Mouse (Mus musculus) cerebellum, adult 2 months (tissue): ENCODE measurements around the gene Mre11a. TPM values are rescaled to one million over a fixed set of nuclear protein-coding genes. Genes with fewer than 3 reads are reported as not detected.

Experiments used
- DNase-seq, 2 experiments: peaks; one replicate each; pipeline ENCODE4 v3.0.0; 2021
- H3K27ac ChIP-seq: fragments of 200-500 bp; 2 replicates; pipeline ENCODE4 v1.5.1; 2012; ENCODE audit warnings: low read length, control low read depth, inconsistent platforms; ENCODE audit not compliant: insufficient read depth
- H3K27me3 ChIP-seq: fragments of 200-500 bp; 2 replicates; pipeline ENCODE4 v1.6.1; 2012; ENCODE audit warnings: inconsistent platforms, mild to moderate bottlenecking, low read length, moderate library complexity; ENCODE audit not compliant: control insufficient read depth, insufficient read depth
- H3K4me1 ChIP-seq: fragments of 200-500 bp; 2 replicates; pipeline ENCODE4 v1.6.1; 2011; ENCODE audit warnings: low read length; ENCODE audit not compliant: control insufficient read depth, insufficient read depth
- H3K4me3 ChIP-seq: fragments of 200-500 bp; replicated peaks from 2 replicates; pipeline ENCODE3; 2011; ENCODE audit warnings: mild to moderate bottlenecking, low read depth, low read length, control low read depth; ENCODE audit not compliant: insufficient read depth
- CTCF ChIP-seq: fragments of 200-500 bp; IDR thresholded peaks from 2 replicates; pipeline ENCODE4 v1.5.1; 2011; ENCODE audit warnings: low read depth, mild to moderate bottlenecking, control low read depth, low read length, moderate library complexity, borderline replicate concordance; ENCODE audit not compliant: insufficient read depth
- POLR2A ChIP-seq: fragments of 200-500 bp; IDR thresholded peaks from 2 replicates; pipeline ENCODE4 v1.6.1; 2011; ENCODE audit warnings: low read length, control low read depth, borderline replicate concordance; ENCODE audit not compliant: insufficient read depth
- WGBS: fragments of 180-500 bp; shearing (Covaris S2); methylation state at CpG from one replicate; pipeline ENCODE4 v1.1.7; 2018; 5-methylcytosine and 5-hydroxymethylcytosine counted together
- polyA plus RNA-seq: library from polyadenylated mRNA; depleted of rRNA; stranded (reverse); fragments of >200 nt; gene quantifications from 2 replicates; pipeline ENCODE4 v1.2.3, GENCODE M21; 2012

Mre11a gene
- polyA plus RNA-seq, 1 experiment: 7.5 TPM

DNA sequence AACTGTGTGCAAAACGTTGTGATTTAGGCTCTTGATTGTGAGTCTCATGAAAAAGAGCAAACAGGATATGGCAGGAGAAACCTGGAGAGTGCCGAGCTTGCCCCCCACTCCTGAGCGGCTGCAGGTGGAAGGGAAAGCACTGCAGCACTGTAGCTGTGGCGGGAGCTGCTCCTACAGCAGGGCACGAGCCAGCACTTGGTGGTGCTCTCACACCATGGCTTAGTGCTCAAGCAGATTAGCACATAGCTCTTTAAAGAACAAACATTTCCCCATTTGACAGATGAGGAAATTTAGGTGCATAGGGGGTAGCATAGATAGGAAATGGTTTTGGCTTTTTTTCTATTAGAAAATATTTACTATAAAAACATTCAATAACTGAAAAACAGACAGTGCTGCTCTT, 47.6 kb downstream of the Mre11a start:
- no peaks in the 10 kb centered on the region for H3K4me1 ChIP-seq
- H3K27me3 ChIP-seq: no peaks in the 10 kb centered on the region
- WGBS: 82% methylated on average over 5 of the region's 5 CpGs
- no peak for DNase-seq
- no peak overlapping the region for H3K27ac ChIP-seq
- H3K4me3 ChIP-seq: no peak overlapping the region
- TF ChIP-seq POLR2A: no peak
- TF ChIP-seq CTCF: no peak

DNA sequence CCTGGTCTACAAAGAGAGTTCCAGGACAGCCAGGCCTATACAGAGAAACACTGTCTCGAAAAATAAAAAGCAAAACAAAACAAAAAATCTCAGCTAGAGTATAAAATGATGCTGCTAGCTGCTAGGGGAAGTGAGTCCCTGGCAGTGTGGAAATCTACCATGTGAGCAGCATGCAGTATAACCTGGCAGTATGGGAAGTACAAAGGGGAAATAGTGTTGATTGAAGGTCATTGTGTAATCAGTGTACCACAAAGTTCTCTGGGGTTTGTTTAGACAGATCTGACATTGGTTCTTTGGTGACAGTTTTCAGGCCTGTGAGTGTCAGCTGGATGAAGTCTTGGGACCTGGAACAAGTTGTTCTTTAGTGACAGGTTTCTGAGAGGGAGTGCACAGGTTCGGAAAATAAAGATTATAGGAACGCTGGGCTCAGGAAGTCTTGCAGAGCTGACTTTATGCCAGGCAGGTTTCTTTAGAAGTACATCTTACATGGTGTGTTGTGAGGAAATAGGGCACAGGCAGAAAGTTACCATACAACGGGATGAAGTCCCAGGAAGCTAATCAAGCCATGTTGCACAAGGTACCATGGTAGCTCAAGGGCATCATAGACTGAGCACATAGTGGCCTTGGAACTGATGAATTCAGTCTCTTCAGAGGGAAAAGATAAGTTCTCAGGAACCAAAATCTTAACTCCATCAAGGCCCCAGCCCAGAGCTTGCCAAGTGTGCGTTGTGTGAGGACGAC, 51.1 kb downstream of the Mre11a start:
- Histone ChIP-seq H3K27me3 (no peaks in the 10 kb centered on the region), H3K4me3 (no peak overlapping the region), H3K27ac (no peak overlapping the region), H3K4me1 (no peaks in the 10 kb centered on the region)
- no peak for TF ChIP-seq CTCF
- TF ChIP-seq POLR2A: no peak
- 91% methylated on average over 6 of the region's 6 CpGs for WGBS
- no peak for DNase-seq

DNA sequence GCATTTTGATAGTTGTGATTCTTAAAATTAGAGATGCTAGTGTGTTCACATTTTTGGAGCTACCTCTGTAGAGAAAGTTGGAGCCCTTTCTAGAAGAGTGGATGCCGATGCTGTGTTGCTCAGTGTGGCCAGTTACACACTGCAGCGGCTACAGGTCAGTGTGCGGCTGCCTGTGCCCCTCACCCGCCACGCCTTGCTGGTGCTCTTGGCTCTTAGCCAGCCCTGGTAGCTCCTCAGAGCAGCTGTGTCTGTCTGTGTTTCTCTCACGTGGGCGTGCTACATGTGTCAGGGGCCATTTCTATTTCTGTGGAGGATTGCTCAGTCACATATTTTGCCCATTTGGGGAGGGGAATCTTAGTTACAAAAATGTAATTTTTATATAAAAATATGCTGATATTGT, 55.1 kb downstream of the Mre11a start:
- Histone ChIP-seq H3K27ac (no peak overlapping the region), H3K4me3 (no peak overlapping the region), H3K4me1 (no peaks in the 10 kb centered on the region), H3K27me3 (no peaks in the 10 kb centered on the region)
- TF ChIP-seq CTCF: no peak
- no peak for TF ChIP-seq POLR2A
- 24% methylated on average over 7 of the region's 7 CpGs for WGBS
- DNase-seq: no peak

DNA sequence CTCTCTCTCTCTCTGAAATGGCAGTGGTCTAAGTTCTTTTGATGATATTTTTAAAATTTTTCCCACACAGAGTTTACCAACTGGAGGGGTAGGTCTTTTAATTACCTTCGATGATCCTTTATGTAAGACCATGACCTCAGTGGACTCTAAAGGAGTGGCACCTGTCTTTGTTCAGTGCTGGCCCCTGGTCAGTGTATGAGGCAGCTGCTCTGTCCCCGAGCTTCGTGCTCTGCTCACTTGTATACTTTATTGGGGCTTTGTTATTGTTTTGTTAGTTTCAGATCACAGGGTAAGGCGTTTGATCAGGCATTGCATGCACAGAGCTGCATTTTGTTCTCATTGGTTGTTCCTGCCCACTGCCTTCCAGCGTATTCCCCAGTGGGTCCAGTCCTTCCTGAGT, 55.5 kb downstream of the Mre11a start:
- no peak for DNase-seq
- Histone ChIP-seq H3K4me1 (no peaks in the 10 kb centered on the region), H3K27ac (no peak overlapping the region), H3K27me3 (no peaks in the 10 kb centered on the region), H3K4me3 (no peak overlapping the region)
- 72% methylated on average over 5 of the region's 5 CpGs for WGBS
- TF ChIP-seq CTCF (no peak), POLR2A (no peak)

DNA sequence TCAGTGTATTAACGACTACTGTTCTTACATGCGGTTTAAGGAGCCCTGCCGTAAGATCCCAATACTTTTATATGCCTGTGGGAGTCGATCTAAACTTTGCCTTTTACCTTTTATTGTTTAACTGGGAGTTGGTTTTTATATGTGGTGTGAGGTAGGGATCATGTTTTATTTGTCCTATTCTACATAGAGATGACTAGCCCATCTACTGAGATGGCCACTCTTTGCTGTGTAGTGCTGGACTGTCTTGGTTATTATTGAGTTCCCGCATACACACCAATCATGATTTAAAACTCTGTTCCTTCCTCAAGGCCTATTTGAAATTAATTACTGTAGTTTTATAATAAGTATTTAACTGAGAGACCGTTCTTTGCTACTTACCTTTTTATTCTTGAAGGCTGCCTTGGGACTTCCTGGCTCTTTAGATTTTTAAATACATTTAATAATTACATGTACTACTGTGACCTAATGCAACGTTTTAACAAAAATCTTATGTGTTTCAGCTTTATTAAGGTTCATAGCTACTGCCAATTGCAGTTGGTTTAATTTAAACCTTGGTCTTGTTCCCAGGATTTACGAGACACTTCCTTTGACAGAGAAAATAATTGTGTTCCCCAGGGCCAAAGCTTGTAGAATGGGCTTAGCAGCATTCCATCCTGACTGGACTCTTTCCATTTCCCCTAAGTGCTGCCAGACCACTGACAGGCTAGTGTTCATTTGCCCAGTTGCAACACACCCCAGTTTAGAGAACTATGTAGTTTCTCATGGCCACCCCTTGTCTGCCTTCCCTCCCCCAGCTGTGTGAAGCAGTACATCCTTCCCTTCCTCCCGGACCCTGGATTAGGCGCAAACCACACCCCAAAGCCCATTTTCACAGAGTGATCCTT, 57.7 kb downstream of the Mre11a start:
- TF ChIP-seq CTCF (no peak), POLR2A (no peak)
- Histone ChIP-seq H3K4me1 (no peaks in the 10 kb centered on the region), H3K4me3 (no peak overlapping the region), H3K27ac (no peak overlapping the region), H3K27me3 (no peaks in the 10 kb centered on the region)
- WGBS: 61% methylated on average over 10 of the region's 10 CpGs
- peak in 1 of 2 experiments; percentile 7 for DNase-seq

DNA sequence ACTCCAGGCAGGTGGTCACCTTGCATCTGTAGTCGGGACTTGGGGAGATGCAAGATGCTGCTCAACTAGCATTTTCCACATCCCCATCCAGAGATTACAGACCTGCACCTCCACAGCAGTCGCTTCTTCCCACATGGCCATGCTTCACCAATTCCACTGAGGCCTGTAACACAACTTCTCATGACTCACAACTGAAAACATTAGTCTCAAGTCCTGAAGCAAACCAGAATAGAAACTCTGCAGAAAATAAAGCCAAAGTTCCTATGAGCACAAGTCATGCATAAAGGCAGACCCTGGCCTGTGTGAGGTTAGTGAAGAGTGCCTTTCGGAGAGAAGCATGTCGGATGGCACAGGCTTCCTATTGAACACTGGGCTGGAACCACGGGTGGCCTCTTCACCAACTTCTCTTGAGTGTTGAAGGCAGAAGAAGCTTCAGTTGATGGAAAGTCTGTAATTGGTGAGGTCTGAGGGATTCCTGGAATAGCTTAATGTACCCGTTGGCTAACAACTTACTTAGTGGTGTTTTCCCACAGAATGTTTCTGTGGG, 58.9 kb downstream of the Mre11a start:
- TF ChIP-seq POLR2A (no peak), CTCF (no peak)
- Histone ChIP-seq H3K4me3 (no peak overlapping the region), H3K27me3 (no peaks in the 10 kb centered on the region), H3K27ac (no peak overlapping the region), H3K4me1 (no peaks in the 10 kb centered on the region)
- 92% methylated on average over 6 of the region's 6 CpGs for WGBS
- no peak for DNase-seq

DNA sequence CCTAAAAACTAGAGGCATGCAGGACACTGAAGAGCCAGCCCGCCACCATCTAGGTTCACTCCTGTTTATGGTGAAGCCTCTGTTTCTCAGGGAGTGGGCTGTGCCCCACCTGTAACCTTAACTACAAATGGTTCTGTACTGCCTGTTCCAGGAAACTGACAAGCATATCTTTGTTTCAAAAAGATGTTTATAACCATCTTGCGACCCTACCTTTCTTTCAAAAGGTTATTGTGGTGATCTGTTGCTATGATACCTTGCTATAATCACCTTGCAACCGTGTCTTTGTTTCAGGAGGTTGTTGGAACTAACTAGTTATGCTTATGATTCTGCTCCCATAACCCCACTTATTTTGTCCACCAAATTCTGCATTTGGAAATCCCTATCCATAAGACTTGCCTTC, 59.4 kb downstream of the Mre11a start:
- DNase-seq: no peak
- no peaks in the 10 kb centered on the region for H3K27me3 ChIP-seq
- H3K4me1 ChIP-seq: no peaks in the 10 kb centered on the region
- H3K4me3 ChIP-seq: no peak overlapping the region
- no peak overlapping the region for H3K27ac ChIP-seq
- TF ChIP-seq CTCF: no peak
- no peak for TF ChIP-seq POLR2A
- WGBS: over 99% methylated on average over 3 of the region's 3 CpGs
